Mouse (Mus musculus) bone marrow macrophage, adult 2 months (primary cell): ENCODE measurements around the gene Gm5244.

Experiments
- CTCF ChIP-seq: IDR thresholded peaks from 2 replicates; pipeline ENCODE4 v1.5.1; 2012; ENCODE audit warnings: low read depth, mild to moderate bottlenecking, low read length, moderate library complexity
- POLR2A ChIP-seq: IDR thresholded peaks from 2 replicates; pipeline ENCODE4 v1.6.1; 2012; ENCODE audit warnings: mild to moderate bottlenecking, low read depth, low read length, borderline replicate concordance

- no peak for TF ChIP-seq CTCF
- no peak for TF ChIP-seq POLR2A
Measured at GRCm38 (mm10) chr19:12800621-12801020, 45.9 kb upstream of the Gm5244 start.
